Mouse (Mus musculus): ENCODE measurements at regions not wholly inside any gene's neighbourhood (a gene's known extent, or its start where the extent isn't known, plus 50 kb on each side); places are given as distances from the start of the nearest gene placed in this dataset.

- TF ChIP-seq E2F4 (IDR thresholded peaks at IDR 0.05; ENCODE audit: borderline replicate concordance, low read depth, low read length) (no peak), ELF1 (IDR thresholded peaks at IDR 0.05; ENCODE audit: low read depth, low read length) (no peak), UBTF (IDR thresholded peaks at IDR 0.05; ENCODE audit: borderline replicate concordance, insufficient read depth, low read depth, low read length) (no peak), RCOR1 (IDR thresholded peaks at IDR 0.05; ENCODE audit: low read depth, low read length) (no peak), BHLHE40 (IDR thresholded peaks at IDR 0.05; ENCODE audit: borderline replicate concordance, low read depth, low read length) (no peak), GATA1 (IDR thresholded peaks at IDR 0.05; ENCODE audit: low read depth, low read length) (no peak), ZMIZ1 (IDR thresholded peaks at IDR 0.05; ENCODE audit: low read depth, low read length) (no peak), RAD21 (IDR thresholded peaks at IDR 0.05; ENCODE audit: low read depth, low read length) (no peak), SIN3A (IDR thresholded peaks at IDR 0.05; ENCODE audit: low read length) (no peak), ZC3H11A (IDR thresholded peaks at IDR 0.05; ENCODE audit: low read depth, low read length) (no peak), MXI1 (IDR thresholded peaks at IDR 0.05; ENCODE audit: low read depth, low read length) (no peak), ZKSCAN1 (IDR thresholded peaks at IDR 0.05; ENCODE audit: low read depth, low read length) (no peak), TAL1 (IDR thresholded peaks at IDR 0.05; ENCODE audit: low read length) (no peak), SMC3 (IDR thresholded peaks at IDR 0.05; ENCODE audit: low read depth, low read length) (no peak), ETS1 (IDR thresholded peaks at IDR 0.05; ENCODE audit: low read depth, low read length) (no peak), HCFC1 (IDR thresholded peaks at IDR 0.05; ENCODE audit: low read depth, low read length) (no peak), GABPA (IDR thresholded peaks at IDR 0.05; ENCODE audit: low read depth, low read length) (no peak)
- Histone ChIP-seq H3K79me2 (ENCODE audit: control insufficient read depth, insufficient read depth, low read length, poor library complexity) (no peaks in the 10 kb centered on the region), H3K9me3 (replicated peaks; ENCODE audit: insufficient read depth, low read length) (no peaks in the 10 kb centered on the region)
These were observed 315.7 kb upstream of the G2e3 start for GRCm38 (mm10) chr12:51032193-51032592.

GRCm38 (mm10) chr12:51028601-51029174, 319.2 kb upstream of the G2e3 start:
- no peak overlapping the region for H3K27ac ChIP-seq (ENCODE audit: control insufficient read depth, low read depth, low read length)
- no peak overlapping the region for H3K9ac ChIP-seq (ENCODE audit: control insufficient read depth, low read depth, low read length, poor library complexity, severe bottlenecking)
- no peaks in the 10 kb centered on the region for H3K9me3 ChIP-seq (replicated peaks; ENCODE audit: insufficient read depth, low read length)
- no peaks in the 10 kb centered on the region for H3K4me1 ChIP-seq (ENCODE audit: control insufficient read depth in 1 of 2, insufficient read depth in 2 of 2, low read length in 2 of 2)
- 0 out of 4 replicates have a peak, but pooled peaks cover 0 to 2% of the 10 kb centered on the region in 2 experiments for H3K27me3 ChIP-seq (ENCODE audit: control insufficient read depth in 1 of 2, insufficient read depth in 2 of 2, low read length in 2 of 2)
- H3K79me2 ChIP-seq (ENCODE audit: control insufficient read depth, insufficient read depth, low read length, poor library complexity) = no peaks in the 10 kb centered on the region
- TF ChIP-seq NELFE (IDR thresholded peaks at IDR 0.05; ENCODE audit: low read depth, low read length) (no peak), POLR2AphosphoS2 (IDR thresholded peaks at IDR 0.05; ENCODE audit: low read length) (no peak), ZKSCAN1 (IDR thresholded peaks at IDR 0.05; ENCODE audit: low read depth, low read length) (no peak), USF1 (IDR thresholded peaks at IDR 0.05; ENCODE audit: low read depth, low read length) (no peak), BHLHE40 (IDR thresholded peaks at IDR 0.05; ENCODE audit: borderline replicate concordance, low read depth, low read length) (no peak), RCOR1 (IDR thresholded peaks at IDR 0.05; ENCODE audit: low read depth, low read length) (no peak), MAX (IDR thresholded peaks at IDR 0.05; ENCODE audit: low read length) (no peak), ZC3H11A (IDR thresholded peaks at IDR 0.05; ENCODE audit: low read depth, low read length) (no peak), CHD2 (IDR thresholded peaks at IDR 0.05; ENCODE audit: low read length) (no peak), GATA1 (IDR thresholded peaks at IDR 0.05; ENCODE audit: low read depth, low read length) (no peak), CTCF (IDR thresholded peaks at IDR 0.05 in 2 of 3, conservative IDR thresholded peaks at IDR 0.05 in 1 of 3; ENCODE audit: control insufficient read depth in 1 of 3, insufficient read depth in 1 of 3, low read depth in 2 of 3, low read length in 3 of 3, poor library complexity in 1 of 3, severe bottlenecking in 1 of 3) (no peak), UBTF (IDR thresholded peaks at IDR 0.05; ENCODE audit: borderline replicate concordance, insufficient read depth, low read depth, low read length) (no peak), ZNF384 (IDR thresholded peaks at IDR 0.05; ENCODE audit: low read depth, low read length) (no peak)
- no peak overlapping the region for H3K4me3 ChIP-seq (ENCODE audit: control insufficient read depth in 1 of 2, insufficient read depth in 1 of 2, low read depth in 2 of 2, low read length in 2 of 2)
- H3K36me3 ChIP-seq (ENCODE audit: control insufficient read depth in 1 of 2, insufficient read depth in 2 of 2, low read length in 2 of 2) = no peaks in the 10 kb centered on the region
- no peak for DNase-seq (ENCODE audit: low read depth, low spot score)

More at GRCm38 (mm10) chr12:51032193-51032592, 315.7 kb upstream of the G2e3 start:
- no peak for DNase-seq (ENCODE audit: low read depth, low spot score)
- Histone ChIP-seq H3K36me3 (ENCODE audit: control insufficient read depth in 1 of 2, insufficient read depth in 2 of 2, low read length in 2 of 2) (no peaks in the 10 kb centered on the region), H3K27me3 (ENCODE audit: control insufficient read depth in 1 of 2, insufficient read depth in 2 of 2, low read length in 2 of 2) (0 out of 4 replicates have a peak, but pooled peaks cover 0 to 2% of the 10 kb centered on the region in 2 experiments), H3K9ac (ENCODE audit: control insufficient read depth, low read depth, low read length, poor library complexity, severe bottlenecking) (no peak overlapping the region), H3K27ac (ENCODE audit: control insufficient read depth, low read depth, low read length) (no peak overlapping the region), H3K4me3 (ENCODE audit: control insufficient read depth in 1 of 2, insufficient read depth in 1 of 2, low read depth in 2 of 2, low read length in 2 of 2) (no peak overlapping the region), H3K4me1 (ENCODE audit: control insufficient read depth in 1 of 2, insufficient read depth in 2 of 2, low read length in 2 of 2) (no peaks in the 10 kb centered on the region)

Measured in MEL (cell line).